Mouse (Mus musculus) kidney, embryonic 14.5 days (tissue): Measurements from ENCODE around the gene Agap3. TPM values are rescaled to one million over a fixed set of nuclear protein-coding genes. Genes with fewer than 3 reads are reported as not detected.

Experiments
- ATAC-seq: fragments of 200-750 bp; cut with Nextera tagmentation; 2 replicates; pipeline ENCODE4 v1.8.0; 2017; ENCODE audit warnings: moderate number of reproducible peaks, mild to moderate bottlenecking, moderate TSS enrichment, moderate library complexity; ENCODE audit not compliant: low FRiP score, low TSS enrichment
- H3K27ac ChIP-seq: fragments of 300-500 bp; sonication (generic); 2 replicates; pipeline ENCODE4 v1.5.1; 2014; ENCODE audit warnings: low read depth, mild to moderate bottlenecking, low read length, moderate library complexity, mixed read lengths
- H3K27me3 ChIP-seq: fragments of 300-500 bp; sonication (generic); 2 replicates; pipeline ENCODE4 v1.6.1; 2014; ENCODE audit warnings: mild to moderate bottlenecking, low read length; ENCODE audit not compliant: control insufficient read depth, insufficient read depth
- H3K36me3 ChIP-seq: fragments of 300-500 bp; sonication (generic); 2 replicates; pipeline ENCODE4 v1.6.1; 2014; ENCODE audit warnings: low read length, mixed read lengths; ENCODE audit not compliant: control insufficient read depth, insufficient read depth
- H3K4me1 ChIP-seq: fragments of 300-500 bp; sonication (generic); 2 replicates; pipeline ENCODE4 v1.6.1; 2014; ENCODE audit warnings: low read length, mixed read lengths; ENCODE audit not compliant: control insufficient read depth, insufficient read depth
- H3K4me2 ChIP-seq: fragments of 300-500 bp; sonication (generic); replicated peaks from 2 replicates; pipeline ENCODE4 v1.6.1; 2014; ENCODE audit warnings: low read depth, mild to moderate bottlenecking, low read length
- H3K4me3 ChIP-seq: fragments of 300-500 bp; sonication (generic); 2 replicates; pipeline ENCODE4 v1.5.1; 2014; ENCODE audit warnings: mild to moderate bottlenecking, low read length
- H3K9ac ChIP-seq: fragments of 300-500 bp; sonication (generic); 2 replicates; pipeline ENCODE4 v1.6.1; 2014; ENCODE audit warnings: low read depth, mild to moderate bottlenecking, low read length, moderate library complexity
- H3K9me3 ChIP-seq: fragments of 300-500 bp; sonication (generic); 2 replicates; pipeline ENCODE4 v1.6.1; 2016; ENCODE audit warnings: low read length; ENCODE audit not compliant: control insufficient read depth
- WGBS: fragments of 180-500 bp; shearing (Covaris S2); extraction: QIAGEN DNeasy Blood & Tissue Kit; methylation state at CpG from one replicate; pipeline ENCODE4 v1.1.7; 2014; 5-methylcytosine and 5-hydroxymethylcytosine counted together
- polyA plus RNA-seq: library from polyadenylated mRNA; unstranded; fragments of >200 nt; fragmentation: Nextera tagmentation; extraction: Ambion mirVana; gene quantifications from 2 replicates; pipeline ENCODE4 v1.2.1, GENCODE M21; 2014

The Agap3 gene
- polyA plus RNA-seq, 1 experiment from 2014 or later = 24.7 TPM

- Histone ChIP-seq H3K9me3 (no peaks in the 10 kb centered on the region), H3K27me3 (peaks cover 67% of the 10 kb centered on the region)
Observed at GRCm38 (mm10) chr5:24530042-24530689, 78.2 kb downstream of the Agap3 start.

GRCm38 (mm10) chr5:24533391-24533790, 81.4 kb downstream of the Agap3 start:
- no peak for ATAC-seq
- Histone ChIP-seq H3K27ac (no peak overlapping the region), H3K4me1 (no peaks in the 10 kb centered on the region), H3K9me3 (no peaks in the 10 kb centered on the region), H3K9ac (no peak overlapping the region), H3K4me3 (no peak overlapping the region), H3K36me3 (no peaks in the 10 kb centered on the region), H3K27me3 (peaks cover 36% of the 10 kb centered on the region), H3K4me2 (no peak overlapping the region)
- 47% methylated on average over 11 of the region's 11 CpGs for WGBS

More at GRCm38 (mm10) chr5:24530042-24530689, 78.2 kb downstream of the Agap3 start:
- Histone ChIP-seq H3K36me3 (no peaks in the 10 kb centered on the region), H3K4me3 (no peak overlapping the region), H3K4me2 (no peak overlapping the region), H3K9ac (no peak overlapping the region), H3K4me1 (peaks cover 13% of the 10 kb centered on the region), H3K27ac (no peak overlapping the region)
- 11% methylated on average over 24 of the region's 24 CpGs for WGBS
- ATAC-seq = peak; percentile 54; the same call in 1 of the 2 replicates

GRCm38 (mm10) chr5:24534292-24534691, 82.3 kb downstream of the Agap3 start:
- Histone ChIP-seq H3K9ac (no peak overlapping the region), H3K27me3 (peaks cover 27% of the 10 kb centered on the region), H3K27ac (no peak overlapping the region), H3K36me3 (no peaks in the 10 kb centered on the region), H3K4me2 (no peak overlapping the region), H3K4me3 (no peak overlapping the region), H3K4me1 (no peaks in the 10 kb centered on the region), H3K9me3 (no peaks in the 10 kb centered on the region)
- no peak for ATAC-seq
- WGBS = 52% methylated on average over 5 of the region's 5 CpGs

GRCm38 (mm10) chr5:24535731-24536130, 83.8 kb downstream of the Agap3 start:
- Histone ChIP-seq H3K4me3 (no peak overlapping the region), H3K27me3 (peaks cover 17% of the 10 kb centered on the region; the same call in 1 of the 2 replicates), H3K9ac (no peak overlapping the region), H3K9me3 (no peaks in the 10 kb centered on the region), H3K27ac (no peak overlapping the region), H3K4me1 (peaks cover 3% of the 10 kb centered on the region), H3K36me3 (no peaks in the 10 kb centered on the region), H3K4me2 (no peak overlapping the region)
- no peak for ATAC-seq
- WGBS = 90% methylated on average over 3 of the region's 3 CpGs

GRCm38 (mm10) chr5:24536511-24536910, 84.5 kb downstream of the Agap3 start:
- H3K9ac ChIP-seq = no peak overlapping the region
- H3K4me1 ChIP-seq = peaks cover 11% of the 10 kb centered on the region
- no peak overlapping the region for H3K4me3 ChIP-seq
- no peak for ATAC-seq
- no peak overlapping the region for H3K4me2 ChIP-seq
- no peaks in the 10 kb centered on the region for H3K9me3 ChIP-seq
- peaks cover 11% of the 10 kb centered on the region; the same call in 1 of the 2 replicates for H3K27me3 ChIP-seq
- no peak overlapping the region for H3K27ac ChIP-seq
- 79% methylated on average over 5 of the region's 5 CpGs for whole genome bisulfite sequencing
- no peaks in the 10 kb centered on the region for H3K36me3 ChIP-seq

- peaks cover 11% of the 10 kb centered on the region for H3K4me1 ChIP-seq
- H3K4me3 ChIP-seq = no peak overlapping the region
- WGBS = 67% methylated on average over 16 of the region's 16 CpGs
- H3K9ac ChIP-seq = no peak overlapping the region
- 0 out of 2 replicates have a peak, but pooled peaks cover 6% of the 10 kb centered on the region for H3K27me3 ChIP-seq
- H3K9me3 ChIP-seq = no peaks in the 10 kb centered on the region
- H3K27ac ChIP-seq = no peak overlapping the region
- no peak overlapping the region for H3K4me2 ChIP-seq
- H3K36me3 ChIP-seq = no peaks in the 10 kb centered on the region
- ATAC-seq = no peak
Observed at GRCm38 (mm10) chr5:24537618-24538017, 85.6 kb downstream of the Agap3 start.

- Histone ChIP-seq H3K4me2 (no peak overlapping the region), H3K36me3 (no peaks in the 10 kb centered on the region), H3K27me3 (0 out of 2 replicates have a peak, but pooled peaks cover 3% of the 10 kb centered on the region), H3K4me1 (peaks cover 11% of the 10 kb centered on the region), H3K9me3 (no peaks in the 10 kb centered on the region), H3K4me3 (no peak overlapping the region), H3K9ac (no peak overlapping the region), H3K27ac (no peak overlapping the region)
- 72% methylated on average over 22 of the region's 22 CpGs for WGBS
- no peak for ATAC-seq
Observed at GRCm38 (mm10) chr5:24539571-24540296, 87.8 kb downstream of the Agap3 start.

GRCm38 (mm10) chr5:24540387-24541143, 88.6 kb downstream of the Agap3 start, which contains the start of gene Asb10:
Gene Asb10 (minus strand): TSS chr5:24540978.
- Histone ChIP-seq H3K9me3 (no peaks in the 10 kb centered on the region), H3K36me3 (no peaks in the 10 kb centered on the region), H3K9ac (no peak within 1 kb of the TSS), H3K27ac (no peak within 1 kb of the TSS), H3K4me3 (peak within 1 kb of the TSS; percentile 23), H3K4me1 (peaks cover 11% of the 10 kb centered on the region), H3K27me3 (no peaks in the 10 kb centered on the region), H3K4me2 (peak within 1 kb of the TSS; percentile 38)
- WGBS = 21% methylated on average over 14 of the region's 14 CpGs
- ATAC-seq = peak; percentile 74
